Mouse (Mus musculus) layer of hippocampus, adult 9-10 months (tissue): ENCODE measurements around the gene Btbd35f18.
"Not testable (repeated sequence)": the region's sequence is repeated elsewhere in the genome, so short reads cannot be mapped to it uniquely, and the experiment has no call there.

Experiments
- DNase-seq: peaks from one replicate; pipeline ENCODE4 v3.0.0; 2022; ENCODE audit warnings: low spot score

Gene Btbd35f18

DNA sequence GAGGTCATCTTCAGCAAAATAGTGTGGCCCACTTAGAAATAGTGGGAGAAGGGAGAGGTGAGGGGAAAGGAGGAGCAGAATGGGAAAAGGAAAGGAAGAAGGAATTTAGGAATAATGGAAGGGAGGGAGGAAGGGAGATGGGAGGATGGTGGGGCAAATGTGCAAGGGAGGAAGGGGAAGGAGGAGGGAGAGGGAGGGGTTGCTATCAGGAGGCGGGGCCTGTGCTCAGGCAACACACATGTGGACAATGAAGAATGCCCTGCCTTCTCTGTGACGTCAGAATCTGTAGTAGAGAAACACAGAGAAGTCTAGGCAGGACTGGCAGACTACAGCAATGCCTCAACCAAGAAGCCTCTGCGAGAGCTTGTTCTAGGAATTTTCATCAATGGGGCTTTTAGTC lies at the start of gene Btbd35f18:
Gene Btbd35f18 (plus strand): TSS at position 301 of the 400 bp plus-strand sequence.
- DNase-seq: not testable (repeated sequence)
